Mouse (Mus musculus) limb, embryonic 14.5 days (tissue): ENCODE results near the gene Atp13a1. TPM values are rescaled to one million over a fixed set of nuclear protein-coding genes. Genes with fewer than 3 reads are reported as not detected.

Experiments used
- ATAC-seq: fragments of 200-750 bp; cut with Nextera tagmentation; 2 replicates; pipeline ENCODE4 v1.8.0; 2017; ENCODE audit warnings: low read depth, moderate number of reproducible peaks, moderate TSS enrichment; ENCODE audit not compliant: low FRiP score
- DNase-seq: peaks from one replicate; pipeline ENCODE4 v3.0.0-alpha.2; 2015; ENCODE audit warnings: low spot score
- H3K27ac ChIP-seq: fragments of 300-500 bp; sonication (generic); replicated peaks from 2 replicates; pipeline ENCODE4 v1.5.1; 2014; ENCODE audit warnings: low read depth, mild to moderate bottlenecking, low read length, moderate library complexity, mixed read lengths
- H3K27me3 ChIP-seq: fragments of 300-500 bp; sonication (generic); 2 replicates; pipeline ENCODE4 v1.6.1; 2014; ENCODE audit warnings: low read length, mixed read lengths; ENCODE audit not compliant: control insufficient read depth, insufficient read depth
- H3K36me3 ChIP-seq: fragments of 300-500 bp; sonication (generic); 2 replicates; pipeline ENCODE4 v1.6.1; 2014; ENCODE audit warnings: mild to moderate bottlenecking, low read length, moderate library complexity, mixed read lengths; ENCODE audit not compliant: control insufficient read depth, insufficient read depth
- H3K4me1 ChIP-seq: fragments of 300-500 bp; sonication (generic); 2 replicates; pipeline ENCODE4 v1.6.1; 2014; ENCODE audit warnings: antibody characterized with exemption, low read length, mixed read lengths; ENCODE audit not compliant: control insufficient read depth, insufficient read depth
- H3K4me2 ChIP-seq: fragments of 300-500 bp; sonication (generic); replicated peaks from 2 replicates; pipeline ENCODE4 v1.6.1; 2014; ENCODE audit warnings: low read depth, mild to moderate bottlenecking, low read length, moderate library complexity; ENCODE audit not compliant: severe bottlenecking
- H3K4me3 ChIP-seq: fragments of 300-500 bp; sonication (generic); replicated peaks from 2 replicates; pipeline ENCODE4 v1.5.1; 2014; ENCODE audit warnings: low read length
- H3K9ac ChIP-seq: fragments of 300-500 bp; sonication (generic); 2 replicates; pipeline ENCODE4 v1.6.1; 2014; ENCODE audit warnings: mild to moderate bottlenecking, low read depth, low read length, moderate library complexity; ENCODE audit not compliant: severe bottlenecking
- H3K9me3 ChIP-seq: fragments of 300-500 bp; sonication (generic); 2 replicates; pipeline ENCODE4 v1.6.1; 2016; ENCODE audit warnings: low read length; ENCODE audit not compliant: control insufficient read depth
- POLR2A ChIP-seq: fragments of 200-500 bp; IDR thresholded peaks from 2 replicates; pipeline ENCODE4 v1.8.0; 2012; ENCODE audit warnings: inconsistent platforms, mild to moderate bottlenecking, moderate library complexity, borderline replicate concordance; ENCODE audit not compliant: insufficient read depth, insufficient read length; ENCODE audit errors: extremely low read depth
- WGBS: fragments of 180-500 bp; shearing (Covaris S2); extraction: QIAGEN DNeasy Blood & Tissue Kit; methylation state at CpG from one replicate; pipeline ENCODE4 v1.1.7; 2014; 5-methylcytosine and 5-hydroxymethylcytosine counted together
- polyA plus RNA-seq, 2 experiments: library from polyadenylated mRNA; depleted of rRNA in 1 of 2; stranded (reverse) in 1 of 2; unstranded in 1 of 2; fragments of >200 nt; fragmentation: Nextera tagmentation in 1 of 2; extraction: Ambion mirVana in 1 of 2; gene quantifications; 2 replicates each; pipeline versions ENCODE4 v1.2.1 to v1.2.3; 2012 to 2014

Gene Atp13a1
- polyA plus RNA-seq, 2 experiments = 44.8 to 79.7 TPM

- Histone ChIP-seq H3K27me3 (no peaks in the 10 kb centered on the region), H3K4me2 (no peak overlapping the region), H3K4me3 (no peak overlapping the region), H3K9ac (no peak overlapping the region), H3K9me3 (no peaks in the 10 kb centered on the region), H3K36me3 (peaks cover 51% of the 10 kb centered on the region), H3K4me1 (peaks cover 16% of the 10 kb centered on the region), H3K27ac (no peak overlapping the region)
- ATAC-seq = no peak
- DNase-seq = no peak
- WGBS = 96% methylated on average over 4 of the region's 4 CpGs
- TF ChIP-seq POLR2A = no peak
These were observed 2.7 kb downstream of the Atp13a1 start for GRCm38 (mm10) chr8:69793666-69794065.

- Histone ChIP-seq H3K27ac (no peak overlapping the region), H3K9me3 (no peaks in the 10 kb centered on the region), H3K27me3 (no peaks in the 10 kb centered on the region), H3K4me2 (no peak overlapping the region), H3K4me1 (peaks cover 16% of the 10 kb centered on the region), H3K36me3 (peaks cover 55% of the 10 kb centered on the region), H3K9ac (no peak overlapping the region), H3K4me3 (no peak overlapping the region)
- ATAC-seq (no peak), DNase-seq (no peak)
- TF ChIP-seq POLR2A = no peak
- WGBS = 94% methylated on average over 3 of the region's 3 CpGs
These were observed 3.1 kb downstream of the Atp13a1 start for GRCm38 (mm10) chr8:69794096-69794495.

- H3K27me3 ChIP-seq = no peaks in the 10 kb centered on the region
- no peak for TF ChIP-seq POLR2A
- H3K4me2 ChIP-seq = no peak overlapping the region
- peaks cover 16% of the 10 kb centered on the region for H3K4me1 ChIP-seq
- DNase-seq (no peak), ATAC-seq (no peak)
- no peaks in the 10 kb centered on the region for H3K9me3 ChIP-seq
- H3K4me3 ChIP-seq = no peak overlapping the region
- no peak overlapping the region for H3K27ac ChIP-seq
- peaks cover 63% of the 10 kb centered on the region for H3K36me3 ChIP-seq
- 94% methylated on average over 6 of the region's 6 CpGs for WGBS
- no peak overlapping the region for H3K9ac ChIP-seq
These were observed 3.9 kb downstream of the Atp13a1 start for GRCm38 (mm10) chr8:69794901-69795300.

- H3K36me3 ChIP-seq = peaks cover 81% of the 10 kb centered on the region
- DNase-seq = no peak
- H3K9ac ChIP-seq = no peak overlapping the region
- no peaks in the 10 kb centered on the region for H3K9me3 ChIP-seq
- ATAC-seq = no peak
- H3K27me3 ChIP-seq = no peaks in the 10 kb centered on the region
- H3K4me1 ChIP-seq = peaks cover 10% of the 10 kb centered on the region
- H3K4me3 ChIP-seq = no peak overlapping the region
- H3K27ac ChIP-seq = no peak overlapping the region
- no peak overlapping the region for H3K4me2 ChIP-seq
- 96% methylated on average over 16 of the region's 16 CpGs for WGBS
- no peak for TF ChIP-seq POLR2A
These were observed 5.9 kb downstream of the Atp13a1 start for GRCm38 (mm10) chr8:69796721-69797345.

- H3K9ac ChIP-seq = no peak overlapping the region
- no peak for TF ChIP-seq POLR2A
- peaks cover 90% of the 10 kb centered on the region for H3K36me3 ChIP-seq
- no peaks in the 10 kb centered on the region for H3K9me3 ChIP-seq
- ATAC-seq = no peak
- no peak overlapping the region for H3K4me2 ChIP-seq
- H3K27ac ChIP-seq = no peak overlapping the region
- 94% methylated on average over 10 of the region's 10 CpGs for WGBS
- DNase-seq = no peak
- H3K4me1 ChIP-seq = peaks cover 2% of the 10 kb centered on the region
- no peaks in the 10 kb centered on the region for H3K27me3 ChIP-seq
- H3K4me3 ChIP-seq = no peak overlapping the region
These were observed 6.7 kb downstream of the Atp13a1 start for GRCm38 (mm10) chr8:69797661-69798060.
